ENCODE assay signal across 26 mouse cellular contexts in the genomic region with DNA sequence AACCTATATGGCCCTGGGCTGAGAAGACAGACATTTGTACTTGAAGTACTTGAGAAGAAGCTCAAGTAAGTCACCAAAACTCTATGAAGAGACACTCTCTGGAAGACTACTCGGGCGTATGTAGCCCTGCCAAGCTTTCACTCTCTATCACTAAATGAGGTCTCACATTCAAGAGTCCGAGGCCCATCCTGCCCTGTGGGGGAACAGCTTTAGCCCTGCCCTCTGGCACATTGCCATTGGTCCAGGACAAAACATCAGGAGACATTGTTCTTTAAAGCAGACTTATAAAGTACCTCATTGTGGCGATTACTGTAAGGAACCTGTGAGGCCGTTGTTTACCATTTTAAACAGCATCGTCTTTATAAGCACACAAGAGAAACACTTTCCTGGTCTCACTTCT.
"Had no signal": no experiment of that assay in that cellular context is flagged by ENCODE, and none has a peak within 500 bp of the region (broad histone marks: within the 10 kb centered on the region; RNA-seq: fewer than 3 reads in every experiment).

No protein-coding gene starts in this region.

- H3K4me1 ChIP-seq: hindbrain, embryonic 15.5 days; liver, embryonic 13.5 days had no signal

- H3K27ac ChIP-seq: gastrocnemius, adult 2 months; heart, embryonic 10.5 days; hindbrain, embryonic 13.5 days; hindbrain, embryonic 15.5 days; hindbrain, postnatal 0 days; kidney, embryonic 15.5 days; kidney, postnatal 0 days; limb, embryonic 13.5 days; liver, embryonic 13.5 days had no signal

- H3K4me2 ChIP-seq: heart, embryonic 12.5 days; hindbrain, embryonic 13.5 days; hindbrain, embryonic 15.5 days; kidney, embryonic 15.5 days; limb, embryonic 13.5 days; liver, embryonic 11.5 days; liver, embryonic 13.5 days had no signal

- H3K4me3 ChIP-seq: gastrocnemius, adult 2 months; heart, embryonic 10.5 days; heart, embryonic 12.5 days; hindbrain, embryonic 13.5 days; hindbrain, embryonic 15.5 days; kidney, embryonic 15.5 days; limb, embryonic 13.5 days; liver, embryonic 13.5 days had no signal

- H3K9ac ChIP-seq: heart, embryonic 12.5 days; hindbrain, embryonic 13.5 days; hindbrain, embryonic 15.5 days; kidney, embryonic 15.5 days; limb, embryonic 13.5 days; liver, embryonic 13.5 days had no signal

- H3K36me3 ChIP-seq: hindbrain, embryonic 13.5 days; hindbrain, embryonic 15.5 days; kidney, embryonic 15.5 days; limb, embryonic 13.5 days; liver, embryonic 13.5 days had no signal

- H3K27me3 ChIP-seq: heart, embryonic 12.5 days; hindbrain, embryonic 13.5 days; hindbrain, embryonic 15.5 days; kidney, embryonic 15.5 days; limb, embryonic 13.5 days; liver, embryonic 13.5 days had no signal

- H3K9me3 ChIP-seq: heart, embryonic 10.5 days; heart, embryonic 12.5 days; hindbrain, embryonic 13.5 days; hindbrain, embryonic 15.5 days; kidney, embryonic 15.5 days; limb, embryonic 13.5 days; liver, embryonic 13.5 days had no signal

- DNase-seq: gastrocnemius, adult 2 months; gastrocnemius, postnatal 14 days; gastrocnemius, postnatal 36 days; heart, adult 18-20 months; heart, postnatal 10 days; heart, postnatal 36 days; kidney, adult 11 months; kidney, adult 2 months; kidney, adult 9 months; kidney, postnatal 14 days; kidney, postnatal 36 days; layer of hippocampus, adult 9-11 months; layer of hippocampus, postnatal 36 days; left cerebral cortex, postnatal 4 days; liver; liver, embryonic 13.5 days had no signal

- ATAC-seq: hindbrain, postnatal 0 days; intestine, embryonic 16.5 days had no signal
